Mouse (Mus musculus): Measurements from ENCODE around the gene Bpifb6. TPM values are rescaled to one million over a fixed set of nuclear protein-coding genes. Genes with fewer than 3 reads are reported as not detected.

Gene Bpifb6
- not detected for polyA plus RNA-seq (2021)

DNA sequence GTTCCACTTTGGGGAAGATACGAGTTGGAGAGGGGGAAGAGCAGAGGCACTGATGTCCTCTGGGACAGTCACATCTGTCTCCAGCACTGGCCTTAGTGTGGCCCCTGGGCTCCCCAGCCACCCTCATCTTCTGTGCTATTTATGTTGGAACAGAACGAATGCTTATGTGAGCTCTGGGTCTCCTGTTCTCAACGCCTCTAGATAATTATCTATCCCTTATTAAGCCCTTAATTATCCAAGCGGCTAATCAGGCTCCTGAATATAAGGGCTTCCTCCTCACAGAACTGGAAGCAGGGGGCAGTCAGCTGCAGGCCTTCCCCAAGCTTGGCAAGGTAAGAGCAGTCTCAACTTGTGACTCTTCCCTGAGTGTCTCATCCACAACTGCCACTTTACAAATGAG, at the start of gene Bpifb6:
Gene Bpifb6, plus strand, starts transcription at position 301 of the 400 bp plus-strand sequence.
- no peak for ATAC-seq
- TF ChIP-seq CTCF (IDR thresholded peaks at IDR 0.05), result no peak

DNA sequence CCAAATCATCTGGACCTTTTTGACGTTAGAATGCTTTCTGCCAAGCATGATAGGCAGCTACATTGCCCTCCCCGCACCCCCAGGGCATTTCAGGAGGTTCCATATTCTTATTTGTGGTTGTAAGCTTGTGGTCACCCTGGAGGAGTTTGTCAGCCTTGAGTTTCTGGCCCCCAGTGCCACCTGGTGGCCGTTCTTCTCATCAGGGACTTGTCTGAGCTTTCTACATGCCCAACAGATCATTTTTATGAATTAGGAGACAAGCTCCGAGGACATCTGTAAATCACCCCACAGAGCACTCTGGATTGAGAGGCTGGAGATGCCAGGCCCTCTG, 49.2 kb upstream of the Bpifb6 start:
- ChIA-PET CTCF (interaction anchor here (1.1 to 1.5 kb wide), 4 partner anchors 9 to 182 kb away, joined by 3 read pairs; no protein-coding TSS in a partner anchor), POLR2A (no interaction called here)
- no peak for TF ChIP-seq CTCF (IDR thresholded peaks at IDR 0.05)
- in situ Hi-C loops (cut with MboI; ENCODE audit: low pct_unique_long_range_greater_than_20kb), result no loop called here
- ATAC-seq (no peak), DNase-seq (ENCODE audit: low read depth, low spot score) (peak; percentile 7)
- peaks cover 10% of the 10 kb centered on the region for H3K27me3 ChIP-seq

More for the DNA sequence above, at the start of gene Bpifb6:
- H3K27me3 ChIP-seq, result peaks cover 21% of the 10 kb centered on the region
- CTCF ChIA-PET, result interaction anchor here (0.9 kb wide), 1 partner anchor 13 kb away, joined by 3 read pairs; no protein-coding TSS in a partner anchor
- in situ Hi-C loops (cut with MboI; ENCODE audit: low pct_unique_long_range_greater_than_20kb), result no loop called here
- POLR2A ChIA-PET, result no interaction called here
- no peak for DNase-seq (ENCODE audit: low read depth, low spot score)

DNA sequence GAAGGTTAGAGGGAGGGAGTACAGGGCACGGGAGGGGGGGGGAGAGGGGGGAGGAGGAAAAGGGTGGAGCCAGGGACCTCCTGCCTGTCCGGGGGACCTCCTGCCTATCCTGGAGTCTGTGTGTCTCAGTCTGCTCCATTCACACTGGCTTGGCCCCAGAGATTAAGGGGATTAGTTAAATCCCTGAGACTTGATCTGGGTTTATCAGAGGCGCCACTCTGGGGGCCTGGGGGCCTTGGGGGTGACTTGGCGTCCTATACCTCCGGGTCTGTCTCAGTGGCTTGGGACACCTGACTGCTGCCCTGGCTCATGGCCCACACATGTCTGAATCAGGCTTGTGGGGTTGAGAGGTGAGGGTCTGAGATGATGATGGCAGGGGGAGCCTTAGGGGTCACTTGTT, 46.6 kb upstream of the Bpifb6 start:
- H3K27me3 ChIP-seq, result peaks cover 22% of the 10 kb centered on the region
- no peak for DNase-seq (ENCODE audit: low read depth, low spot score)
- CTCF ChIA-PET, result interaction anchor here (1.3 kb wide), 1 partner anchor 12 kb away, joined by 3 read pairs; no protein-coding TSS in a partner anchor
- in situ Hi-C loops (cut with MboI; ENCODE audit: low pct_unique_long_range_greater_than_20kb), result no loop called here
- POLR2A ChIA-PET, result interaction anchor here (0.5 kb wide), 1 partner anchor 146 kb away, joined by 3 read pairs; no protein-coding TSS in a partner anchor
- no peak for TF ChIP-seq CTCF (IDR thresholded peaks at IDR 0.05)
- no peak for ATAC-seq

DNA sequence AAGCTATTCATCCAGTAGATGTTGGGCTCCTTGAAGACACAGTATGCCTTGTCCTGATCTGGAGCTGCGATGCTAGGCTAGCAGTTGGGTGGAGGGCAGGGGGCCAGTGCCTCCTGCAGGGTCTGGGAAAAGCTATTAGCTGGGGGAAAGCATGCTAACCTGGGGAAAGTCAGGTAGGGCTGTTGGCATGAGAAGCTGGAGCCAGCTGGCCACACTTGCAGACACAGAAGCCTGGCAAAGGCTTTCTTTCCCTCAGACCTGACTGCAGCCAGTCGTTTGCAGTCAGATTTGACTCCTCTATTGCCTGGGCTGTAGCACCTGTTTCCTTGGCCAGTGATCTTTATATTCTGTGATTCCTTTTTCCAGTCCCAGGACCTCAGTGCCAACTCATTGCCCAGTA, 40.6 kb upstream of the Bpifb6 start:
- in situ Hi-C loops (cut with MboI; ENCODE audit: low pct_unique_long_range_greater_than_20kb), result no loop called here
- ATAC-seq (no peak), DNase-seq (ENCODE audit: low read depth, low spot score) (no peak)
- TF ChIP-seq CTCF (IDR thresholded peaks at IDR 0.05), result no peak
- CTCF ChIA-PET, result interaction anchor here (0.9 kb wide), 1 partner anchor 8 kb away, joined by 3 read pairs; no protein-coding TSS in a partner anchor
- POLR2A ChIA-PET, result no interaction called here
- peaks cover 22% of the 10 kb centered on the region for H3K27me3 ChIP-seq

DNA sequence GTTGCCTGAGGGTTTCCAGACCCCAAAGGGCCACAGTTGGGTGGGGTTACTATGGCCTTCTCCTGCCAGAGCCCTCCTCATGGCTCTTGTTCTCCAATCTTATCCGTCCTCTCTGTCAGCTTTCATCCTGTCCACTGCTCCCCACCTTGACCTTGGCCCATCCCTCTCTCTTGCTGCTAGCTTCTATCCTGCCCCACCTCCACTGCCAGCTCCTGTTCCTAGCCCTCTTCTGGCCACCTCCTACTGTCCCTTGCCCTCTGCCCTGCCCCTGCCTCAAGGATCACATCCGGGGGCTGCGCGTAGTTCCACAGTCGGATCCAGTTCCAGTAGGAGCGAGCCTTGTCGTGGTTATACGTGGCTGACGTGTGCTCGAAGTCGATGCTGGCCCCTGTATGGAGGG, 39.9 kb upstream of the Bpifb6 start:
- in situ Hi-C loops (cut with MboI; ENCODE audit: low pct_unique_long_range_greater_than_20kb), result no loop called here
- no peak for DNase-seq (ENCODE audit: low read depth, low spot score)
- ATAC-seq, result no peak
- no peak for TF ChIP-seq CTCF (IDR thresholded peaks at IDR 0.05)
- POLR2A ChIA-PET, result interaction anchor here (0.6 kb wide), 1 partner anchor 74 kb away, joined by 5 read pairs; no protein-coding TSS in a partner anchor
- peaks cover 21% of the 10 kb centered on the region for H3K27me3 ChIP-seq
- CTCF ChIA-PET, result no interaction called here

DNA sequence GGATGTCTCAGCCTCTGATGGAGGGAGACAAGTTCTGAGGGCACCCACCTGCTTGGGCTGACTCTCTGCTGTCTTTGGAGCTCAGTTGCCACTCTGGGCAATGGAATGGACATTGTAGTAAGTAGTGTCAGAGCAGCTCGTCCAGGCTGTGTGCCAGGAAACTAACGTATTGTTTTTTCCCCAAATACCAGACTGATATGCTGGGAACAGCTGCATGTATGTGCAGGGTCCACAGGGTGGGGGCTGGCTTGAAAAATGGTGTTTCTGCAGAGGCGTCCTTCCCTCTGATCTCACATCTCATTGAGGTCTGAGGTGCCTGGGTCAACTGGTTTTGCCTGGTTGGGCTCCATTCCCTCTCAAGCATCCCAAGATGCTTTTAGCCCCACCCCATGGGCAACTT, 39.5 kb upstream of the Bpifb6 start:
- DNase-seq (ENCODE audit: low read depth, low spot score) (no peak), ATAC-seq (no peak)
- in situ Hi-C loops (cut with MboI; ENCODE audit: low pct_unique_long_range_greater_than_20kb), result no loop called here
- no peak for TF ChIP-seq CTCF (IDR thresholded peaks at IDR 0.05)
- ChIA-PET POLR2A (interaction anchor here (0.6 kb wide), 1 partner anchor 73 kb away, joined by 5 read pairs; no protein-coding TSS in a partner anchor), CTCF (no interaction called here)
- peaks cover 23% of the 10 kb centered on the region for H3K27me3 ChIP-seq

DNA sequence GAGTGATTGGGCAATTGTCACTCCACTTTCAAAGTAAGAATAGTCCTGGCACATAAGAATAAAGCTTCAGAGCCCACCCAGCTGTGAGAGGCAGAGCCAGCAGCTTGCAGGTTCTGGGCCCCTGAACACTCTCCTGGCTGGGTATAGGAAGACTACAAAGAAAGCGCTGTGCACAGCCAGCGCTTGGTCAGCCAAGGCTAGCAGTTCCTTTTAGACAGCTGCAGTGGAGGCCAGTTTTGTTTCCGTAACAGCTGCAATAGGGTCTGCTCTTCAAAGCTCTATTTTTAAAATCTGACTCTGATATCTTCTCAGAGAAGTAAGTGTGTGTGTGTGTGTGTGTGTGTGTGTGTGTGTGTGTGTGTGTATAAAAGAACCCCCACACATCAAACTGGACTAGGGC, 38.2 kb upstream of the Bpifb6 start:
- CTCF ChIA-PET, result no interaction called here
- in situ Hi-C loops (cut with MboI; ENCODE audit: low pct_unique_long_range_greater_than_20kb), result no loop called here
- no peak for DNase-seq (ENCODE audit: low read depth, low spot score)
- TF ChIP-seq CTCF (IDR thresholded peaks at IDR 0.05), result no peak
- peaks cover 14% of the 10 kb centered on the region for H3K27me3 ChIP-seq
- POLR2A ChIA-PET, result no interaction called here
- no peak for ATAC-seq

DNA sequence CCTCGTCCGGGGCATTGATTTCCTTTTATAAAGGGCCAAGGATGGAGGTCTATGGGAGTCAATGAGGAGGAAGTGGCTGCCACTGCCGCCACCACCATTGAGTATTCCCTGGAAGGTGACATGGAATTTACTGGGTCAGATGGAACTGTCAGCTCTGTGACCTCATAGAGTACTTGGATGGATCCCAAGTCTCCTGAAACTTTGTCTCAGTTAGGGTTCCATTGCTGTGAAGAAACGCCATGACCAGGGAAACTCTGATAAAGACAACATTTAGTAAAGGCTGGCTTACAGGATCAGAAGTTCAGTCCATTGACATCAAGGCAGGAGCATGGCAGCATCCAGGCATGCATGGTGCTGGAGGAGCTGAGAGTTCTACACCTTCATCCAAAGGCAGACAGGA, 29.2 kb upstream of the Bpifb6 start, which contains the start of gene Sun5:
Gene Sun5, minus strand, starts transcription at position 101 of the 400 bp plus-strand sequence.
- peaks cover 4% of the 10 kb centered on the region for H3K27me3 ChIP-seq
- CTCF ChIA-PET, result no interaction called here
- DNase-seq (ENCODE audit: low read depth, low spot score) (no peak), ATAC-seq (no peak)
- POLR2A ChIA-PET, result interaction anchor here (1.3 kb wide), 1 partner anchor 12 kb away, joined by 3 read pairs; no protein-coding TSS in a partner anchor
- no peak for TF ChIP-seq CTCF (IDR thresholded peaks at IDR 0.05)
- in situ Hi-C loops (cut with MboI; ENCODE audit: low pct_unique_long_range_greater_than_20kb), result no loop called here

DNA sequence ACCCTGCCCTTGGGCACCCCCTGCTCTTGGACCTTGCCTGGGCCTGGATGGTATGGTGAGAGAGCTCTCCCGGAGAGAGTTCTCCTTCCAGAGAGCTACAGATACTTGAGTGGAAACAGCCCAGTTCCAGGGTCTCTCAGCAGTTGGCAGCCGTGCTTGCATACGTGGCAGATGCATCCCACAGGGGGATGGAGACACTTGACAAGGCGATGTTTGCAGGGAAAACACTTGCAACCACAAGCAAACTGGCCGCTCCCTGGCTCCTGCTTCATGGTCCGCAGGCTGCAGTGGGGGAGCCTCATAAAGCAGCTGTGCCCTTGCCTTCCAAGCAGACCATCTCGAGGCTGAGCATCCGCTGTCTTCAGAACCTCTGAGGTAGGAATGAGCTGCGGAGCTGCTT, 25.4 kb upstream of the Bpifb6 start, which contains the start of gene Bpifb2:
Gene Bpifb2, plus strand, starts transcription at position 301 of the 400 bp plus-strand sequence.
- TF ChIP-seq CTCF (IDR thresholded peaks at IDR 0.05), result no peak
- CTCF ChIA-PET, result no interaction called here

DNA sequence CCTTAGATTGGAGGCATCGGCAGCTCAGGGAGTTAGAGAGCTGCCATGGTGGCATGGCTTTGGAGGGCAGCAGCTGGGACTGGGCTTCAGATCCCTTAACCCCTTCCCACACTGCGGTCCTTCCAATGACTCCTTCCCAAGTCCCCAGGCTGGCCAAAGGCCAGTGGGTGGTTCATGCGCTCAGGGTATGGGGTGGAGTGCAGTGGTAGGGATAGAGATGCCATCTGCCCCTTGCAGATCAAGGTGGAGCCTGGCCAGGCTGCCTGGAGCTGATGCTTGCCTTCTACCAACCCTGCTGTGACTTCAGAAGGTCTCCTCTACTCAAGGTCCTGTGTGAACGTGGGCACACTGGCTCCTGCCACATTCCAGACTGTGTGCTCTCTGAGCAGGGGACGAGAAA, 1.1 kb upstream of the Bpifb6 start:
- in situ Hi-C loops (cut with MboI; ENCODE audit: low pct_unique_long_range_greater_than_20kb), result no loop called here
- no peak for TF ChIP-seq CTCF (IDR thresholded peaks at IDR 0.05)
- POLR2A ChIA-PET, result no interaction called here
- DNase-seq (ENCODE audit: low read depth, low spot score) (no peak), ATAC-seq (no peak)
- CTCF ChIA-PET, result no interaction called here
- H3K27me3 ChIP-seq, result peaks cover 24% of the 10 kb centered on the region

More for the DNA sequence above, 25.4 kb upstream of the Bpifb6 start, which contains the start of gene Bpifb2:
- POLR2A ChIA-PET, result no interaction called here
- in situ Hi-C loops (cut with MboI; ENCODE audit: low pct_unique_long_range_greater_than_20kb), result no loop called here
- ATAC-seq (no peak), DNase-seq (ENCODE audit: low read depth, low spot score) (no peak)
- H3K27me3 ChIP-seq, result peaks cover 11% of the 10 kb centered on the region

DNA sequence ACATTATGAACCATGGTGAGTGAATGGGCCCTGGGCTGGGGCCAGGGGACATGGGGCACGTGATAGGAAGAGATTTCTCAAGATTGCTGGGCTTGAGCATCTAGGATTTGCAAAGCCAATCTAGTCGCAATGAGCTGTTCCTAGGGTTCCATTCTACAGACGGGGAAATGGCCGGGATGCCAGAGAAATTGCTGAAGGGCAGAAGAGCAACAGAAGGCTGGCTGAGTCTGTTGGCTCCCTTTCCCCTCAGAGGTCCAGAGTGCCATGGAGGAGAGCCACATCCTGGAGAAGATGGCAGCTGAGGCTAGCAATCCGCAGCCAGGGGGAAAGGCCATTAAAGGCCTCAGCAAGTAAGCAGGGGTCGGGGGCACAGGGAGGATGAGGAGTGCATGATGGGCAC, 2.5 kb downstream of the Bpifb6 start:
- ATAC-seq (no peak), DNase-seq (ENCODE audit: low read depth, low spot score) (no peak)
- in situ Hi-C loops (cut with MboI; ENCODE audit: low pct_unique_long_range_greater_than_20kb), result no loop called here
- TF ChIP-seq CTCF (IDR thresholded peaks at IDR 0.05), result no peak
- CTCF ChIA-PET, result no interaction called here
- H3K27me3 ChIP-seq, result peaks cover 28% of the 10 kb centered on the region
- POLR2A ChIA-PET, result no interaction called here

DNA sequence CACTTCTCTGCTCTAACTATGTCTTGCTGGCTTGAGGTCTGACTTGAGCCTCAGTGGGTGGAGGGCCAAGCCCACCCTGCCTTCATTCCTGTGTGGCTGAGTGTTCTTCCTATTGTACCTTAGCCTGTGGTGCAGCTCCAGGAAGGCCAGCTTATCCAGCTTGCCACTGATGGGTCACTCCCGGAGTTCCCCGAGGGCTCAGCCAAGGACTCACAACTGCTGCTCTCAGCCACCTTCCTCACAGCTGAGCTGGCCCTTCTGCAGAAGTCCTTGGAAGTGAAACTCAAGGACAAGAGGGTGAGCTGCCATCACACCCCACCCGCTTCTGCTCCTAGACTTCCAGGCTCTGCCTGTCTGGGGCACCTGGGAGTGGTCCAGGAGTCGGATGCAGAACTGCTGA, 6.4 kb downstream of the Bpifb6 start:
- in situ Hi-C loops (cut with MboI; ENCODE audit: low pct_unique_long_range_greater_than_20kb), result no loop called here
- H3K27me3 ChIP-seq, result peaks cover 28% of the 10 kb centered on the region
- DNase-seq (ENCODE audit: low read depth, low spot score) (no peak), ATAC-seq (no peak)
- no peak for TF ChIP-seq CTCF (IDR thresholded peaks at IDR 0.05)
- ChIA-PET POLR2A (no interaction called here), CTCF (no interaction called here)
